Mouse (Mus musculus): ENCODE results near the gene Gm28308.

Gene Gm28308

GRCm38 (mm10) chr6:52246403-52246803 lies 33.3 kb upstream of the Gm28308 start:
- DNase-seq, result no peak

- no peak for DNase-seq
Measured at GRCm38 (mm10) chr6:52245757-52246142, 32.6 kb upstream of the Gm28308 start, which contains the start of gene Hoxa11. Gene Hoxa11 (minus strand): TSS chr6:52245810.

- no peak for DNase-seq
Measured at GRCm38 (mm10) chr6:52245040-52245756, 32.1 kb upstream of the Gm28308 start.

GRCm38 (mm10) chr6:52244471-52245039 lies 31.4 kb upstream of the Gm28308 start:
- no peak for DNase-seq

GRCm38 (mm10) chr6:52243681-52244121 lies 30.6 kb upstream of the Gm28308 start:
- DNase-seq, result no peak

GRCm38 (mm10) chr6:52242801-52243332 lies 29.7 kb upstream of the Gm28308 start:
- DNase-seq, result no peak

GRCm38 (mm10) chr6:52241001-52241621 lies 28.0 kb upstream of the Gm28308 start:
- DNase-seq, result no peak

GRCm38 (mm10) chr6:52240389-52241000 lies 27.4 kb upstream of the Gm28308 start, which contains the start of gene Hoxa10:
Gene Hoxa10 (minus strand): TSS chr6:52240854.
- no peak for DNase-seq

- no peak for DNase-seq
Measured at GRCm38 (mm10) chr6:52239625-52240388, 26.7 kb upstream of the Gm28308 start.

- DNase-seq, result no peak
Measured at GRCm38 (mm10) chr6:52238976-52239375, 25.8 kb upstream of the Gm28308 start.

GRCm38 (mm10) chr6:52238155-52238545 lies 25.0 kb upstream of the Gm28308 start:
- no peak for DNase-seq

GRCm38 (mm10) chr6:52237346-52238154 lies 24.4 kb upstream of the Gm28308 start:
- DNase-seq, result no peak

GRCm38 (mm10) chr6:52236806-52237205 lies 23.7 kb upstream of the Gm28308 start:
- DNase-seq, result no peak

GRCm38 (mm10) chr6:52235866-52236265 lies 22.7 kb upstream of the Gm28308 start:
- DNase-seq, result no peak

GRCm38 (mm10) chr6:52235267-52235666 lies 22.1 kb upstream of the Gm28308 start:
- DNase-seq, result no peak

- no peak for DNase-seq
Measured at GRCm38 (mm10) chr6:52234428-52235140, 21.4 kb upstream of the Gm28308 start.

GRCm38 (mm10) chr6:52233546-52234427 lies 20.6 kb upstream of the Gm28308 start:
- DNase-seq, result no peak

GRCm38 (mm10) chr6:52232984-52233545 lies 19.9 kb upstream of the Gm28308 start:
- DNase-seq, result no peak

- DNase-seq, result no peak
Measured at GRCm38 (mm10) chr6:52232568-52232965, 19.4 kb upstream of the Gm28308 start.
